Mouse (Mus musculus): ENCODE data around the gene Olfr616. TPM values are rescaled to one million over a fixed set of nuclear protein-coding genes. Genes with fewer than 3 reads are reported as not detected.

Olfr616 gene
- total and polyA plus RNA-seq, 3 experiments = not detected

Other genes with a start within 250 kb of the Olfr616 start
Only the 30 nearest of the 32 such genes appear.
- gene Olfr599, start 233.2 kb downstream of the Olfr616 start, total RNA-seq (2012; rRNA removed) = not detected in 2 replicates
- gene Olfr599, start 233.2 kb downstream of the Olfr616 start, polyA plus RNA-seq (2012; ENCODE audit: insufficient read depth in 1 of 2, insufficient read length in 2 of 2, low read depth in 1 of 2, low replicate concordance in 2 of 2, missing spikeins in 1 of 2) = not detected
- gene Olfr600, start 219.5 kb downstream of the Olfr616 start, total RNA-seq (2012; rRNA removed) = not detected in 2 replicates
- not detected for gene Olfr600, start 219.5 kb downstream of the Olfr616 start, polyA plus RNA-seq (2012; ENCODE audit: insufficient read depth in 1 of 2, insufficient read length in 2 of 2, low read depth in 1 of 2, low replicate concordance in 2 of 2, missing spikeins in 1 of 2)
- not detected in 2 replicates for gene Olfr601, start 206.5 kb downstream of the Olfr616 start, total RNA-seq (2012; rRNA removed)
- not detected for gene Olfr601, start 206.5 kb downstream of the Olfr616 start, polyA plus RNA-seq (2012; ENCODE audit: insufficient read depth in 1 of 2, insufficient read length in 2 of 2, low read depth in 1 of 2, low replicate concordance in 2 of 2, missing spikeins in 1 of 2)
- gene Olfr603, start 183.0 kb downstream of the Olfr616 start, total RNA-seq (2012; rRNA removed) = not detected in 2 replicates
- not detected for gene Olfr603, start 183.0 kb downstream of the Olfr616 start, polyA plus RNA-seq (2012; ENCODE audit: insufficient read depth in 1 of 2, insufficient read length in 2 of 2, low read depth in 1 of 2, low replicate concordance in 2 of 2, missing spikeins in 1 of 2)
- not detected in 2 replicates for gene Usp17lc, start 154.1 kb downstream of the Olfr616 start, total RNA-seq (2012; rRNA removed)
- gene Usp17lc, start 154.1 kb downstream of the Olfr616 start, polyA plus RNA-seq (2012; ENCODE audit: insufficient read depth in 1 of 2, insufficient read length in 2 of 2, low read depth in 1 of 2, low replicate concordance in 2 of 2, missing spikeins in 1 of 2) = not detected
- gene Olfr605, start 123.7 kb downstream of the Olfr616 start, total RNA-seq (2012; rRNA removed) = not detected in 2 replicates
- gene Olfr605, start 123.7 kb downstream of the Olfr616 start, polyA plus RNA-seq (2012; ENCODE audit: insufficient read depth in 1 of 2, insufficient read length in 2 of 2, low read depth in 1 of 2, low replicate concordance in 2 of 2, missing spikeins in 1 of 2) = not detected
- gene Olfr606, start 120.1 kb downstream of the Olfr616 start, total RNA-seq (2012; rRNA removed) = not detected in 2 replicates
- gene Olfr606, start 120.1 kb downstream of the Olfr616 start, polyA plus RNA-seq (2012; ENCODE audit: insufficient read depth in 1 of 2, insufficient read length in 2 of 2, low read depth in 1 of 2, low replicate concordance in 2 of 2, missing spikeins in 1 of 2) = not detected
- not detected in 2 replicates for gene Olfr607, start 105.0 kb downstream of the Olfr616 start, total RNA-seq (2012; rRNA removed)
- gene Olfr607, start 105.0 kb downstream of the Olfr616 start, polyA plus RNA-seq (2012; ENCODE audit: insufficient read depth in 1 of 2, insufficient read length in 2 of 2, low read depth in 1 of 2, low replicate concordance in 2 of 2, missing spikeins in 1 of 2) = not detected
- gene Olfr608, start 99.3 kb downstream of the Olfr616 start, total RNA-seq (2012; rRNA removed) = not detected in 2 replicates
- gene Olfr608, start 99.3 kb downstream of the Olfr616 start, polyA plus RNA-seq (2012; ENCODE audit: insufficient read depth in 1 of 2, insufficient read length in 2 of 2, low read depth in 1 of 2, low replicate concordance in 2 of 2, missing spikeins in 1 of 2) = not detected
- gene Olfr609, start 71.1 kb downstream of the Olfr616 start, total RNA-seq (2012; rRNA removed) = not detected in 2 replicates
- gene Olfr609, start 71.1 kb downstream of the Olfr616 start, polyA plus RNA-seq (2012; ENCODE audit: insufficient read depth in 1 of 2, insufficient read length in 2 of 2, low read depth in 1 of 2, low replicate concordance in 2 of 2, missing spikeins in 1 of 2) = not detected
- gene Olfr610, start 57.0 kb downstream of the Olfr616 start, total RNA-seq (2012; rRNA removed) = not detected in 2 replicates
- gene Olfr610, start 57.0 kb downstream of the Olfr616 start, polyA plus RNA-seq (2012; ENCODE audit: insufficient read depth in 1 of 2, insufficient read length in 2 of 2, low read depth in 1 of 2, low replicate concordance in 2 of 2, missing spikeins in 1 of 2) = not detected
- not detected in 2 replicates for gene Olfr611, start 48.3 kb downstream of the Olfr616 start, total RNA-seq (2012; rRNA removed)
- gene Olfr611, start 48.3 kb downstream of the Olfr616 start, polyA plus RNA-seq (2012; ENCODE audit: insufficient read depth in 1 of 2, insufficient read length in 2 of 2, low read depth in 1 of 2, low replicate concordance in 2 of 2, missing spikeins in 1 of 2) = not detected
- not detected in 2 replicates for gene Olfr612, start 26.4 kb downstream of the Olfr616 start, total RNA-seq (2012; rRNA removed)
- gene Olfr612, start 26.4 kb downstream of the Olfr616 start, polyA plus RNA-seq (2012; ENCODE audit: insufficient read depth in 1 of 2, insufficient read length in 2 of 2, low read depth in 1 of 2, low replicate concordance in 2 of 2, missing spikeins in 1 of 2) = not detected
- not detected in 2 replicates for gene Olfr613, start 21.1 kb downstream of the Olfr616 start, total RNA-seq (2012; rRNA removed)
- gene Olfr613, start 21.1 kb downstream of the Olfr616 start, polyA plus RNA-seq (2012; ENCODE audit: insufficient read depth in 1 of 2, insufficient read length in 2 of 2, low read depth in 1 of 2, low replicate concordance in 2 of 2, missing spikeins in 1 of 2) = not detected
- not detected in 2 replicates for gene Olfr615, start 13.1 kb downstream of the Olfr616 start, total RNA-seq (2012; rRNA removed)
- gene Olfr615, start 13.1 kb downstream of the Olfr616 start, polyA plus RNA-seq (2012; ENCODE audit: insufficient read depth in 1 of 2, insufficient read length in 2 of 2, low read depth in 1 of 2, low replicate concordance in 2 of 2, missing spikeins in 1 of 2) = not detected
- gene Olfr617, start 3.9 kb upstream of the Olfr616 start, total RNA-seq (2012; rRNA removed) = not detected in 2 replicates
- not detected for gene Olfr617, start 3.9 kb upstream of the Olfr616 start, polyA plus RNA-seq (2012; ENCODE audit: insufficient read depth in 1 of 2, insufficient read length in 2 of 2, low read depth in 1 of 2, low replicate concordance in 2 of 2, missing spikeins in 1 of 2)
- not detected in 2 replicates for gene Olfr618, start 21.0 kb upstream of the Olfr616 start, total RNA-seq (2012; rRNA removed)
- gene Olfr618, start 21.0 kb upstream of the Olfr616 start, polyA plus RNA-seq (2012; ENCODE audit: insufficient read depth in 1 of 2, insufficient read length in 2 of 2, low read depth in 1 of 2, low replicate concordance in 2 of 2, missing spikeins in 1 of 2) = not detected
- not detected in 2 replicates for gene Olfr619, start 31.4 kb upstream of the Olfr616 start, total RNA-seq (2012; rRNA removed)
- gene Olfr619, start 31.4 kb upstream of the Olfr616 start, polyA plus RNA-seq (2012; ENCODE audit: insufficient read depth in 1 of 2, insufficient read length in 2 of 2, low read depth in 1 of 2, low replicate concordance in 2 of 2, missing spikeins in 1 of 2) = not detected
- gene Olfr620, start 43.4 kb upstream of the Olfr616 start, total RNA-seq (2012; rRNA removed) = not detected in 2 replicates
- gene Olfr620, start 43.4 kb upstream of the Olfr616 start, polyA plus RNA-seq (2012; ENCODE audit: insufficient read depth in 1 of 2, insufficient read length in 2 of 2, low read depth in 1 of 2, low replicate concordance in 2 of 2, missing spikeins in 1 of 2) = under 1 TPM in 1 of 2 experiments, not detected in 1; 0.03 TPM
- not detected in 2 replicates for gene Olfr622, start 73.6 kb upstream of the Olfr616 start, total RNA-seq (2012; rRNA removed)
- gene Olfr622, start 73.6 kb upstream of the Olfr616 start, polyA plus RNA-seq (2012; ENCODE audit: insufficient read depth in 1 of 2, insufficient read length in 2 of 2, low read depth in 1 of 2, low replicate concordance in 2 of 2, missing spikeins in 1 of 2) = not detected
- not detected in 2 replicates for gene Olfr623, start 94.6 kb upstream of the Olfr616 start, total RNA-seq (2012; rRNA removed)
- gene Olfr623, start 94.6 kb upstream of the Olfr616 start, polyA plus RNA-seq (2012; ENCODE audit: insufficient read depth in 1 of 2, insufficient read length in 2 of 2, low read depth in 1 of 2, low replicate concordance in 2 of 2, missing spikeins in 1 of 2) = not detected
- gene Olfr624, start 102.0 kb upstream of the Olfr616 start, total RNA-seq (2012; rRNA removed) = under 0.01 TPM in 1 of 2 replicates, not detected in the other
- gene Olfr624, start 102.0 kb upstream of the Olfr616 start, polyA plus RNA-seq (2012; ENCODE audit: insufficient read depth in 1 of 2, insufficient read length in 2 of 2, low read depth in 1 of 2, low replicate concordance in 2 of 2, missing spikeins in 1 of 2) = under 1 TPM in 1 of 2 experiments, not detected in 1; 0.04 TPM
- not detected in 2 replicates for gene Olfr625-ps1, start 113.6 kb upstream of the Olfr616 start, total RNA-seq (2012; rRNA removed)
- not detected for gene Olfr625-ps1, start 113.6 kb upstream of the Olfr616 start, polyA plus RNA-seq (2012; ENCODE audit: insufficient read depth in 1 of 2, insufficient read length in 2 of 2, low read depth in 1 of 2, low replicate concordance in 2 of 2, missing spikeins in 1 of 2)
- not detected in 2 replicates for gene Olfr243, start 145.5 kb upstream of the Olfr616 start, total RNA-seq (2012; rRNA removed)
- gene Olfr243, start 145.5 kb upstream of the Olfr616 start, polyA plus RNA-seq (2012; ENCODE audit: insufficient read depth in 1 of 2, insufficient read length in 2 of 2, low read depth in 1 of 2, low replicate concordance in 2 of 2, missing spikeins in 1 of 2) = not detected
- gene Olfr628, start 161.2 kb upstream of the Olfr616 start, total RNA-seq (2012; rRNA removed) = not detected in 2 replicates
- not detected for gene Olfr628, start 161.2 kb upstream of the Olfr616 start, polyA plus RNA-seq (2012; ENCODE audit: insufficient read depth in 1 of 2, insufficient read length in 2 of 2, low read depth in 1 of 2, low replicate concordance in 2 of 2, missing spikeins in 1 of 2)
- not detected in 2 replicates for gene Olfr629, start 175.8 kb upstream of the Olfr616 start, total RNA-seq (2012; rRNA removed)
- gene Olfr629, start 175.8 kb upstream of the Olfr616 start, polyA plus RNA-seq (2012; ENCODE audit: insufficient read depth in 1 of 2, insufficient read length in 2 of 2, low read depth in 1 of 2, low replicate concordance in 2 of 2, missing spikeins in 1 of 2) = not detected
- not detected in 2 replicates for gene Olfr630, start 188.2 kb upstream of the Olfr616 start, total RNA-seq (2012; rRNA removed)
- gene Olfr630, start 188.2 kb upstream of the Olfr616 start, polyA plus RNA-seq (2012; ENCODE audit: insufficient read depth in 1 of 2, insufficient read length in 2 of 2, low read depth in 1 of 2, low replicate concordance in 2 of 2, missing spikeins in 1 of 2) = not detected
- gene Olfr69, start 202.5 kb upstream of the Olfr616 start, total RNA-seq (2012; rRNA removed) = not detected in 2 replicates
- gene Olfr69, start 202.5 kb upstream of the Olfr616 start, polyA plus RNA-seq (2012; ENCODE audit: insufficient read depth in 1 of 2, insufficient read length in 2 of 2, low read depth in 1 of 2, low replicate concordance in 2 of 2, missing spikeins in 1 of 2) = not detected
- gene Olfr68, start 210.6 kb upstream of the Olfr616 start, total RNA-seq (2012; rRNA removed) = not detected in 2 replicates
- not detected for gene Olfr68, start 210.6 kb upstream of the Olfr616 start, polyA plus RNA-seq (2012; ENCODE audit: insufficient read depth in 1 of 2, insufficient read length in 2 of 2, low read depth in 1 of 2, low replicate concordance in 2 of 2, missing spikeins in 1 of 2)
- not detected in 2 replicates for gene Olfr67, start 222.7 kb upstream of the Olfr616 start, total RNA-seq (2012; rRNA removed)
- gene Olfr67, start 222.7 kb upstream of the Olfr616 start, polyA plus RNA-seq (2012; ENCODE audit: insufficient read depth in 1 of 2, insufficient read length in 2 of 2, low read depth in 1 of 2, low replicate concordance in 2 of 2, missing spikeins in 1 of 2) = not detected

All from MEL (cell line).